Mouse (Mus musculus) stomach, postnatal 0 days (tissue): ENCODE results near the gene Clic5.

Experiments used
- CTCF ChIP-seq: IDR thresholded peaks from 2 replicates; pipeline ENCODE4 v1.5.1; 2016; ENCODE audit warnings: antibody characterized with exemption, low read depth, mild to moderate bottlenecking, moderate library complexity
- EP300 ChIP-seq: optimal IDR thresholded peaks from 2 replicates; pipeline ENCODE3; 2016; ENCODE audit warnings: antibody characterized with exemption

DNA sequence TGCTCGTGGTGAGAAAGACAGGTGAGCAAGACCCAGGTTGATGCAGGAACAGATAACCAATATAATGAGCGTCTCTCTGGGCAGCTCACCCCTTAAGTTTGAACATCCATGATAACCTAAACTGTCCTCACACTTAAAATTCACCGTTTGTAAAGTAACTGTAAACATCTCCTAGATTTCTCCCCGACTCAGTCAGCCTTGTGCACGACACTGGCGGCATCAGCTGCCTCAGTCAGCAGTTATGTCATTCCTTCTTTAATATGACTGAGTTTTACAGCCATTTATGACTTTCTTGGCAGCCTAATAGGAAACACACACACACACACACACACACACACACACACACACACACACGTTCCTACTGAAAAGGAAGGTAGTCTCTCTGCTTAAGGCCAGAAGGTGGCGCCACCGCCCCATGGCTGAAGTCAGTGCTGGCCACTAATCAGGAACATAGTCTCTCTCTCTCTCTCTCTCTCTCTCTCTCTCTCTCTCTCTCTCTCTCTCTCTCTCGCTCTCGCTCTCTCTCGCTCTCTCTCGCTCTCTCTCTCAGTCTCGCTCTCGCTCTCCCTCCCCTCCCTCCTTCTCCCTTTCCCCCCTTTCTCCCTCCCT, 73.3 kb downstream of the Clic5 start:
- TF ChIP-seq CTCF (peak; percentile 94), EP300 (no peak)
